Mouse (Mus musculus) naive thymus-derived CD4-positive, alpha-beta T cell, adult 5 months (primary cell): Measurements from ENCODE around the gene Nmur1. TPM values are rescaled to one million over a fixed set of nuclear protein-coding genes. Genes with fewer than 3 reads are reported as not detected.

ENCODE experiments used
- polyA plus RNA-seq: library from polyadenylated mRNA; unstranded; fragments of 100-300 nt; shearing (Covaris generic); gene quantifications from one replicate; pipeline ENCODE4 v1.2.1, GENCODE M21; 2017

Nmur1 gene
- not detected for polyA plus RNA-seq

GRCm38 (mm10) chr1:86426128-86426527, at the start of gene Nmur1, which contains the start of gene Tex44:
Gene Nmur1 (minus strand): TSS chr1:86426228.
Gene Tex44 (plus strand): TSS chr1:86426329.

GRCm38 (mm10) chr1:86358906-86359797, 66.9 kb downstream of the Nmur1 start, which contains the start of gene Ncl:
Gene Ncl (minus strand): TSS chr1:86359400.

Other genes with a start within 250 kb of the Nmur1 start
- gene B3gnt7, start 123.4 kb downstream of the Nmur1 start, polyA plus RNA-seq, result not detected
- 588 TPM for gene Ncl, start 66.8 kb downstream of the Nmur1 start, polyA plus RNA-seq
- gene Tex44, start 101 bp upstream of the Nmur1 start, polyA plus RNA-seq, result not detected
- gene Ptma, start 100.5 kb upstream of the Nmur1 start, polyA plus RNA-seq, result 1,728 TPM
- 15.5 TPM for gene Pde6d, start 156.4 kb upstream of the Nmur1 start, polyA plus RNA-seq
- 9.4 TPM for gene Cops7b, start 156.7 kb upstream of the Nmur1 start, polyA plus RNA-seq
- gene Nppc, start 244.3 kb upstream of the Nmur1 start, polyA plus RNA-seq, result not detected